In genomic region chr5:112276907-112277348, GRCm38 (mm10) we compare ENCODE assay signal across 7 mouse cellular contexts. TPM values are rescaled to one million over a fixed set of nuclear protein-coding genes. Genes with fewer than 3 reads are reported as not detected.
DNase-seq lines count a peak whose midpoint lies in the region; ATAC-seq lines count a peak whose summit lies in the region.

No protein-coding gene starts in this region.

- peak; percentile 1 for ATAC-seq in CD4-positive, CD25-positive, alpha-beta regulatory T cell, adult 4 months
- ATAC-seq in forebrain, embryonic 14.5 days, result no peak; the same call in 1 of the 2 replicates
- ATAC-seq in liver, embryonic 13.5 days (ENCODE audit: low read depth), result no peak

- peak overlapping the region; percentile 66 for H3K4me3 ChIP-seq in forebrain, embryonic 14.5 days (ENCODE audit: low read depth, low read length)
- H3K4me3 ChIP-seq in liver, embryonic 13.5 days (replicated peaks), result peak overlapping the region; percentile 78

- peaks cover 10% of the 10 kb centered on the region for H3K4me1 ChIP-seq in forebrain, embryonic 14.5 days (ENCODE audit: control insufficient read depth, insufficient read depth, low read length)
- H3K4me1 ChIP-seq in liver, embryonic 13.5 days (replicated peaks), result peaks cover 74% of the 10 kb centered on the region

- peak overlapping the region; percentile 89 for H3K4me2 ChIP-seq in forebrain, embryonic 14.5 days (ENCODE audit: low read length)
- H3K4me2 ChIP-seq in liver, embryonic 13.5 days, result peak overlapping the region; percentile 94

- H3K27me3 ChIP-seq in forebrain, embryonic 14.5 days (replicated peaks; ENCODE audit: control insufficient read depth, insufficient read depth, low read length), result no peaks in the 10 kb centered on the region
- H3K27me3 ChIP-seq in liver, embryonic 13.5 days, result no peaks in the 10 kb centered on the region

- H3K9me3 ChIP-seq in forebrain, embryonic 14.5 days (replicated peaks; ENCODE audit: control insufficient read depth, low read length), result no peaks in the 10 kb centered on the region
- no peaks in the 10 kb centered on the region for H3K9me3 ChIP-seq in liver, embryonic 13.5 days (replicated peaks)

- H3K27ac ChIP-seq in forebrain, embryonic 14.5 days (ENCODE audit: low read depth, low read length), result no peak overlapping the region
- peak overlapping the region; percentile 85 for H3K27ac ChIP-seq in liver, embryonic 13.5 days

- DNase-seq in A20 (ENCODE audit: low read depth, low spot score), result peak; percentile 70
- no peak for DNase-seq in forebrain, embryonic 14.5 days (ENCODE audit: low spot score)
- no peak for DNase-seq in liver, embryonic 13.5 days
- DNase-seq in thymus, adult 18-20 months, result no peak
- no peak for DNase-seq in ovary, postnatal 10 days (ENCODE audit: low spot score)
- no peak for DNase-seq in ovary, postnatal 36 days (ENCODE audit: low spot score)

- no peaks in the 10 kb centered on the region for H3K36me3 ChIP-seq in forebrain, embryonic 14.5 days (ENCODE audit: control insufficient read depth, insufficient read depth, low read length)
- no peaks in the 10 kb centered on the region for H3K36me3 ChIP-seq in liver, embryonic 13.5 days

- 1% methylated on average over 24 of the region's 24 CpGs for whole genome bisulfite sequencing in forebrain, embryonic 14.5 days
- WGBS in liver, embryonic 13.5 days (ENCODE audit: insufficient replicate concordance), result under 1% methylated on average over 24 of the region's 24 CpGs

- H3K9ac ChIP-seq in forebrain, embryonic 14.5 days (ENCODE audit: low read length), result peak overlapping the region; percentile 75
- peak overlapping the region; percentile 86 for H3K9ac ChIP-seq in liver, embryonic 13.5 days

RNA-seq across cellular contexts. Expression of gene Tpst2, which starts 0.4 kb away (rescaled TPM):
- polyA plus RNA-seq in CD4-positive, CD25-positive, alpha-beta regulatory T cell, adult 4 months (2017; shearing (Covaris generic)), result 10 to 100 TPM; 58.0 to 61.9 TPM
- 29.5 and 30.6 TPM in 2 replicates for polyA plus RNA-seq in forebrain, embryonic 14.5 days (2014; fragmentation: Nextera tagmentation; extraction: Ambion mirVana)
- polyA plus RNA-seq in liver, embryonic 13.5 days (2015; fragmentation: Nextera tagmentation; extraction: Ambion mirVana), result 35.4 and 36.0 TPM in 2 replicates

RNA-seq across cellular contexts. Expression of gene Crybb1, which starts 21.3 kb away (rescaled TPM):
- not detected for polyA plus RNA-seq in CD4-positive, CD25-positive, alpha-beta regulatory T cell, adult 4 months (2017; shearing (Covaris generic))
- polyA plus RNA-seq in forebrain, embryonic 14.5 days (2014; fragmentation: Nextera tagmentation; extraction: Ambion mirVana), result 2.5 and 4.6 TPM in 2 replicates
- 0.23 and 0.30 TPM in 2 replicates for polyA plus RNA-seq in liver, embryonic 13.5 days (2015; fragmentation: Nextera tagmentation; extraction: Ambion mirVana)

RNA-seq across cellular contexts. Expression of gene Cryba4, which starts 24.6 kb away (rescaled TPM):
- polyA plus RNA-seq in CD4-positive, CD25-positive, alpha-beta regulatory T cell, adult 4 months (2017; shearing (Covaris generic)), result 1 to 10 TPM in 1 of 2 experiments, not detected in 1; 1.3 TPM
- polyA plus RNA-seq in forebrain, embryonic 14.5 days (2014; fragmentation: Nextera tagmentation; extraction: Ambion mirVana), result 1.4 and 2.2 TPM in 2 replicates
- polyA plus RNA-seq in liver, embryonic 13.5 days (2015; fragmentation: Nextera tagmentation; extraction: Ambion mirVana), result 0.33 and 0.60 TPM in 2 replicates

RNA-seq across cellular contexts. Expression of gene Tfip11, which starts 49.2 kb away (rescaled TPM):
- polyA plus RNA-seq in CD4-positive, CD25-positive, alpha-beta regulatory T cell, adult 4 months (2017; shearing (Covaris generic)), result 10 to 100 TPM; 17.0 to 37.0 TPM
- 19.0 and 25.2 TPM in 2 replicates for polyA plus RNA-seq in forebrain, embryonic 14.5 days (2014; fragmentation: Nextera tagmentation; extraction: Ambion mirVana)
- polyA plus RNA-seq in liver, embryonic 13.5 days (2015; fragmentation: Nextera tagmentation; extraction: Ambion mirVana), result 14.1 and 15.7 TPM in 2 replicates
